Mouse (Mus musculus) heart, postnatal 25 days (tissue): ENCODE measurements around the gene Nmnat2. TPM values are rescaled to one million over a fixed set of nuclear protein-coding genes. Genes with fewer than 3 reads are reported as not detected.

Experiments
- DNase-seq: peaks from one replicate; pipeline ENCODE4 v3.0.0; 2022; ENCODE audit warnings: low spot score
- intact Hi-C: fragments of 180-260 bp; cut with DNase I; formaldehyde crosslinking; loops from one replicate; pipeline ENCODE4 v1.15.1; 2025
- total RNA-seq, 2 experiments: library from RNA; stranded (reverse); gene quantifications; 2 replicates each; pipeline ENCODE4 v1.2.3; 2021

Gene Nmnat2
- total RNA-seq, 2 experiments from 2014 or later = 0.31 to 0.47 TPM

GRCm38 (mm10) chr1:153013541-153014288 lies 58.9 kb downstream of the Nmnat2 start:
- DNase-seq = no peak
- intact Hi-C loops = no loop called here

- intact Hi-C loops = no loop called here
- peak; percentile 12 for DNase-seq
Observed at GRCm38 (mm10) chr1:153014431-153015186, 59.8 kb downstream of the Nmnat2 start.

GRCm38 (mm10) chr1:153016465-153017163 lies 61.8 kb downstream of the Nmnat2 start:
- DNase-seq = no peak
- intact Hi-C loops = no loop called here

GRCm38 (mm10) chr1:153019128-153019527 lies 64.3 kb downstream of the Nmnat2 start:
- intact Hi-C loops = no loop called here
- no peak for DNase-seq

- intact Hi-C loops = no loop called here
- DNase-seq = no peak
Observed at GRCm38 (mm10) chr1:153019623-153020022, 64.8 kb downstream of the Nmnat2 start.

- intact Hi-C loops = no loop called here
- no peak for DNase-seq
Observed at GRCm38 (mm10) chr1:153021034-153021638, 66.3 kb downstream of the Nmnat2 start.

GRCm38 (mm10) chr1:153023018-153023417 lies 68.2 kb downstream of the Nmnat2 start:
- intact Hi-C loops = no loop called here

GRCm38 (mm10) chr1:153023875-153024274 lies 69.1 kb downstream of the Nmnat2 start:
- intact Hi-C loops = no loop called here

More at GRCm38 (mm10) chr1:153023018-153023417, 68.2 kb downstream of the Nmnat2 start:
- no peak for DNase-seq

GRCm38 (mm10) chr1:153024453-153024852 lies 69.7 kb downstream of the Nmnat2 start:
- no peak for DNase-seq
- intact Hi-C loops = no loop called here

More at GRCm38 (mm10) chr1:153023875-153024274, 69.1 kb downstream of the Nmnat2 start:
- no peak for DNase-seq

- intact Hi-C loops = no loop called here
Observed at GRCm38 (mm10) chr1:153031345-153031744, 76.6 kb downstream of the Nmnat2 start.

GRCm38 (mm10) chr1:153031954-153032353 lies 77.2 kb downstream of the Nmnat2 start:
- intact Hi-C loops = no loop called here
- no peak for DNase-seq

More at GRCm38 (mm10) chr1:153031345-153031744, 76.6 kb downstream of the Nmnat2 start:
- DNase-seq = no peak

GRCm38 (mm10) chr1:153033145-153033908 lies 78.5 kb downstream of the Nmnat2 start:
- DNase-seq = no peak
- intact Hi-C loops = no loop called here

- intact Hi-C loops = no loop called here
- DNase-seq = no peak
Observed at GRCm38 (mm10) chr1:153034064-153034463, 79.3 kb downstream of the Nmnat2 start.

- no peak for DNase-seq
- intact Hi-C loops = no loop called here
Observed at GRCm38 (mm10) chr1:153035328-153035944, 80.6 kb downstream of the Nmnat2 start.

GRCm38 (mm10) chr1:153037353-153038345 lies 82.9 kb downstream of the Nmnat2 start:
- intact Hi-C loops = no loop called here
- no peak for DNase-seq

GRCm38 (mm10) chr1:153040091-153040490 lies 85.3 kb downstream of the Nmnat2 start:
- DNase-seq = no peak
- intact Hi-C loops = no loop called here

GRCm38 (mm10) chr1:153041046-153041445 lies 86.3 kb downstream of the Nmnat2 start:
- intact Hi-C loops = no loop called here
- no peak for DNase-seq

- intact Hi-C loops = no loop called here
Observed at GRCm38 (mm10) chr1:153042318-153042717, 87.5 kb downstream of the Nmnat2 start.

More at GRCm38 (mm10) chr1:153042318-153042717, 87.5 kb downstream of the Nmnat2 start:
- no peak for DNase-seq
